Mouse (Mus musculus) limb, embryonic 13.5 days (tissue): ENCODE measurements around the gene Ino80b. TPM values are rescaled to one million over a fixed set of nuclear protein-coding genes. Genes with fewer than 3 reads are reported as not detected.
A peak's percentile ranks its signal among the peaks of the same experiment; 100 is the strongest.

Experiments used
- ATAC-seq: fragments of 200-750 bp; cut with Nextera tagmentation; 2 replicates; pipeline ENCODE4 v1.8.0; 2017; ENCODE audit warnings: low read depth, moderate number of reproducible peaks, moderate TSS enrichment; ENCODE audit not compliant: low FRiP score
- H3K27ac ChIP-seq: fragments of 300-500 bp; sonication (generic); 2 replicates; pipeline ENCODE4 v1.5.1; 2015; ENCODE audit warnings: inconsistent platforms, mild to moderate bottlenecking, moderate library complexity
- H3K27me3 ChIP-seq: fragments of 300-500 bp; sonication (generic); 2 replicates; pipeline ENCODE4 v1.6.1; 2015; ENCODE audit warnings: mild to moderate bottlenecking, inconsistent platforms
- H3K36me3 ChIP-seq: fragments of 300-500 bp; sonication (generic); 2 replicates; pipeline ENCODE4 v1.6.1; 2015; ENCODE audit warnings: inconsistent platforms, mild to moderate bottlenecking, moderate library complexity
- H3K4me1 ChIP-seq: fragments of 300-500 bp; sonication (generic); 2 replicates; pipeline ENCODE4 v1.6.1; 2015; ENCODE audit warnings: inconsistent platforms
- H3K4me2 ChIP-seq: fragments of 300-500 bp; sonication (generic); replicated peaks from 2 replicates; pipeline ENCODE4 v1.6.1; 2015; ENCODE audit warnings: inconsistent platforms, mild to moderate bottlenecking, moderate library complexity
- H3K4me3 ChIP-seq: fragments of 300-500 bp; sonication (generic); 2 replicates; pipeline ENCODE4 v1.5.1; 2015; ENCODE audit warnings: moderate library complexity, mild to moderate bottlenecking, inconsistent platforms
- H3K9ac ChIP-seq: fragments of 300-500 bp; sonication (generic); 2 replicates; pipeline ENCODE4 v1.6.1; 2015; ENCODE audit warnings: mild to moderate bottlenecking, inconsistent platforms
- H3K9me3 ChIP-seq: fragments of 300-500 bp; sonication (generic); 2 replicates; pipeline ENCODE4 v1.6.1; 2016; ENCODE audit warnings: inconsistent platforms
- WGBS: fragments of 180-500 bp; shearing (Covaris S2); methylation state at CpG from one replicate; pipeline ENCODE4 v1.1.7; 2015; 5-methylcytosine and 5-hydroxymethylcytosine counted together
- polyA plus RNA-seq: library from polyadenylated mRNA; unstranded; fragments of >200 nt; fragmentation: Nextera tagmentation; extraction: Ambion mirVana; gene quantifications from 2 replicates; pipeline ENCODE4 v1.2.1, GENCODE M21; 2015

Ino80b gene
- polyA plus RNA-seq, 1 experiment from 2014 or later: 12.4 TPM

DNA sequence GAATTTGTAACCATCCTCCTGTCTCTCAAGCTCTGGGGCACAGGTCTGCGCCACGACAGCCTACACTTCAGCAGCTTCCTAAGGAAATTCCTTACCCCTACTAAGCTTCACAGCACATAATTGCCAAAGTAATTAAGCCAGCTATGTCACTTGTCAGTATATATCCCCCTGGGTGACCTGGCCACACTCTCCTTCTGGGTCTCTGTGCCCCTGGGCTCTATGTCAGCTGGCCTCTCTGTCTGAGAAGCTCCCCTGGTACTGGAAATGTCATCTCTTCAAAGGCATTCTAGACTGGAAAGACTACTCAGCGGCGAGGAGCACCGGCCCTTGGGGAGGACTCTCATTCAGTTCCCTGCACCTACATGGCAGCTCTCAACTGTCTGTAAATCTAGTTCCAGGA, 2.3 kb downstream of the Ino80b start:
- Histone ChIP-seq H3K9ac (peak overlapping the region; percentile 95), H3K27ac (0 out of 2 replicates have a peak overlapping the region, but pooled peaks have one; percentile 99), H3K36me3 (peaks cover 19% of the 10 kb centered on the region), H3K4me1 (peaks cover 40% of the 10 kb centered on the region), H3K27me3 (no peaks in the 10 kb centered on the region), H3K9me3 (no peaks in the 10 kb centered on the region), H3K4me2 (peak overlapping the region; percentile 94), H3K4me3 (peak overlapping the region; percentile 77)
- ATAC-seq: no peak
- WGBS: 84% methylated on average over 5 of the region's 5 CpGs

DNA sequence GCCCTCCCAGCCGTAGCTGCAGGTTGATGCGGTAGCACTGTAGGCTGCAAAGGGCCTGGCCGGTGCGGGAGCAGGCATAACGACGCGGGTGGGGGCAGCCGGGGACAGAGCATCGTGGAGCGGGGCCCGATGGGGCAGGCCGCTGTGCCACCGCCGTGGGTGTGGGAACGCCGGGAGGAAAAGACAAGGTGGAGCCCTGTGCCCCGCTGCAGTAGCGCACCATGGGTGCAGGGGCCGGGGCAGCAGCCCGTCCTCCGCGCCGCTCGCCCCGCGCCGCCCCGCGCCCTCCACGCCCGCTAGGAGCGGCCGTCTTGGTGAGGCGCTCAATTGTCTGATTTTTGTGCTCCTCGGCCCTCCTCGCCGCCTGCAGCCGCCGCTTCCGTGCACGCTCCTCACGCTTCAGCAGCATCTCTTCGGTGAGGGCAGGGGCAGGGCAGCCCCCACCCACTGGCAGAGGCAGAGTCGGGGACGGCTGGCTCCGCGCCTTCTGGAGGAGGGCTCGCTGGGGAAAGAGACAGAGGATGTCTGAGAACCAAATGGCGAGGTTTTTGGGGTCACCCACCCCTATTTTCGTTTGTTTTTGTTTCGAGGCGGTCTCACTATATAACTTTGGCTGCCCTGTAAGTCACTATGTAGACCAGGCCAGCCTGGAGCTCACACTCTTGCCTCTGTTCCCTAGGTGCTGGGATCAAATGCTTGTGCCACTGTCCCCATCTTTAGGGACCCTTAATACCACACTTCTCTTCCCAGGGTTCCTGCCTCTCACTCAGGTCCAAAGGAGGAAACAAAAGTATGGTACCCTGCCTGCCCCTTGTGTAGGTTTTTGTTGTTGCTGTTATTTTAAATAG, 3.1 kb downstream of the Ino80b start:
- Histone ChIP-seq H3K27ac (peak overlapping the region; percentile 99), H3K36me3 (peaks cover 28% of the 10 kb centered on the region), H3K27me3 (no peaks in the 10 kb centered on the region), H3K4me1 (peaks cover 42% of the 10 kb centered on the region), H3K9ac (peak overlapping the region; percentile 95), H3K4me3 (peak overlapping the region; percentile 77), H3K9me3 (no peaks in the 10 kb centered on the region), H3K4me2 (peak overlapping the region; percentile 94)
- peak; percentile 0; the same call in 1 of the 2 replicates for ATAC-seq
- WGBS: under 1% methylated on average over 51 of the region's 52 CpGs

DNA sequence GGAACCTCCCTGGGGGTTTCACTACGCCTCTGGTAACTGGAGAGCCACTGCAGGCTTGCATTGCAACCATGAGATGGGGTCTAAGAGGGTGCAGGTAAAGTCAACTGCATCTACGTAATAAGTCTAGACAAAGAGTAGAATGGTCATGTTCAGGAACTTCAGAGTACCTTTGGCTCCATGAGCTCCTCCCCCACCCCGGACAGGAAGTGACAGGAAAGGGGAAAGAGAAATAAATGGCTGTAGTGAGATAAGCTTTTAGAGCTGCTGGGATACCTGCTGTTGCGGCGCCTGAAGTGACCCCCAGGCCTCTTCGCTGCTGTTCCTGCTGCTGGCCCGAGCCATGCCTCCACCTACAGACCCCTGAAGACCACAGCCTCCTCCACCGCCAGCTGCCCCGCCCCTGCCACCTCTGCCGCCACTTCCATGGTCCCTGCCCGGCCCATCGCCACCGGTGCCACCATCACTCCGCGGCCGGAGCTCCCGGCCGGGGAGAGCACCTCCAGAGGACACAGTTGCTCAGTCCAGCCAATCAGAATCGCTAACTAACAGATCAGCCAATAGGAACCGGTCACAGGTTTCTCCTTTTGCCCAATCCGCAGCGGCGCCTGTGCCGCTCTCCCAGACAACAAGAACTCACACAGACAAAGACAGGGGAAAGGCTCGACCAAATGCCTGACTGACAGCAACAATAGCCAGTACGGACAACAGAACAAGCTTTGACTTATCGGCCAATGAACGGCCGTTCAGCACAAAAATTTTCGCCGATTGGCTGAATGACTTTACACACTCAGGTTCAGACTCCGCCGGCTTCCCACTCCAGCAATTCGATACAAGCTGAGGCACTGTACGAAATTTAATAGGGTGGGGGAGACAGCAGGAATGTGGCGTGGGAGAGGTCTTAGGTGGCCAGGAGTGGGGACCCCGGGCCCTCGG, 4.0 kb downstream of the Ino80b start, which contains the start of gene Wbp1:
TSS of gene Wbp1 (minus strand) at position 630 of the 933 bp plus-strand sequence.
- Histone ChIP-seq H3K4me3 (peak within 1 kb of the TSS; percentile 77), H3K9me3 (no peaks in the 10 kb centered on the region), H3K36me3 (peaks cover 33% of the 10 kb centered on the region), H3K27me3 (no peaks in the 10 kb centered on the region), H3K9ac (peak within 1 kb of the TSS; percentile 95), H3K4me1 (peaks cover 51% of the 10 kb centered on the region), H3K4me2 (peak within 1 kb of the TSS; percentile 94), H3K27ac (peak within 1 kb of the TSS; percentile 99)
- under 1% methylated on average over 38 of the region's 38 CpGs for WGBS
- peak; percentile 95 for ATAC-seq

DNA sequence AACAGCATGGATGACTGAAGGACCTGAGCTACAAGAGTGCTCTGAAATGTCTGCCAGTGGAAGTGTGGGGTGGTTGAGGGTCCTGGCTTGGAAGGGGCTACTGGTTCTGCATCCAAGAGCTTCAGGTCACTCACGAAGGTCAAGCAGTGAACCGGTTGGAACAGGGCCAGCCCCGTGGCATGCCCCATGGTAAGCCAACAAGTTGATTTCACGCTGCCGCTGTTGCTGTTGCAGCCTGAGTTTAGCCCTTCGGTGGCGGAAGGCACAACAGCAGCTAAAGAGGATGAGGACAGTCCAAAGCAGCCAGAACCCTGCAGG, 5.5 kb downstream of the Ino80b start:
- Histone ChIP-seq H3K4me3 (peak overlapping the region; percentile 77), H3K27ac (0 out of 2 replicates have a peak overlapping the region, but pooled peaks have one; percentile 92), H3K4me2 (peak overlapping the region; percentile 91), H3K36me3 (peaks cover 33% of the 10 kb centered on the region), H3K27me3 (no peaks in the 10 kb centered on the region), H3K4me1 (peaks cover 57% of the 10 kb centered on the region), H3K9me3 (no peaks in the 10 kb centered on the region), H3K9ac (peak overlapping the region; percentile 95)
- WGBS: 82% methylated on average over 7 of the region's 7 CpGs
- no peak for ATAC-seq

DNA sequence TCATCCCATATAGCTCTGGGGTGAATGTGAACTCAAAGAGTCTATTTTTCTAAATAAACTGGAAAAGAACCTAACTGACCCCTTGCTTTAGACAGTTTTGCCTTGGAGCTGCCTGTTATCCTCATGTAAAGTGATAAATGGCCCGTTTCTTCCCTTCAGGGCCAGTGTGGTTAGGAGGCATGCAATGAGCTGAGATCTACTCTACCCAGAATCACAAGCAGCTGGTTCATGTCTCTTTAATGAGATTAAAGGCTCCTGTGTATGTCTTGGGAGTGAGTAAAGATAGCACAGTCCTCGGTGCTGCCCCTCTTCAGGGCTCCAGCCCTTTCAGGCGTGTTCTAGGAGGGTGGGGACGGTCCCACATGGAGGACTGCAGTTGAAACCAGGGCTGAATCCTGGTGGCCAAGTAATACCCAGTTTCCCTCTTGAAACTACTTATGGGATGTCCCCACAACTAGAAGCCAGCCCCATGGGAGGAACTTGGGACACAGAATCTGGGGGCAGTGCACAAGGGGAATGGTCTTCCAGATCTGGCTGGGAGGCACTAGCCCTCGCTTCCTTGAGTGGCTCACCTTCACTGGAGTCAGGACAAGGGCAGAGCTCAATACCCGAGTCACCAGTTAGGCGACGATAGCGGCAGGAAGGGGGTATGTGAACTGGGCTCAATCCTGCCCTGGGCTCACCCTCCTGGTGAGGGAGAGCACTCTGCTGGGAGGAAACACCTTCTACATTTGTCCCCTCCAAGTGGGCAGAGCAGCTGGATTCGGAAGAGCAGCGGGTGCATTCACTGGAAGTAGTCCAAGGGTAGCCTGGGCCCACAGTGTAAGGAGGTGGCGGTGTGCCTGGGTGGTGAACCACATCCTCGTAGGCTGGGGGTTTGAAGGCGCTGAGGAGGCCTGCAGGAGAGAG, 6.2 kb downstream of the Ino80b start:
- WGBS: 87% methylated on average over 14 of the region's 14 CpGs
- Histone ChIP-seq H3K4me1 (peaks cover 56% of the 10 kb centered on the region), H3K9ac (peak overlapping the region; percentile 95), H3K4me2 (peak overlapping the region; percentile 91), H3K36me3 (peaks cover 33% of the 10 kb centered on the region), H3K27ac (no peak overlapping the region; the same call in 1 of the 2 replicates), H3K9me3 (no peaks in the 10 kb centered on the region), H3K27me3 (no peaks in the 10 kb centered on the region), H3K4me3 (peak overlapping the region; percentile 77; the same call in 1 of the 2 replicates)
- no peak for ATAC-seq

DNA sequence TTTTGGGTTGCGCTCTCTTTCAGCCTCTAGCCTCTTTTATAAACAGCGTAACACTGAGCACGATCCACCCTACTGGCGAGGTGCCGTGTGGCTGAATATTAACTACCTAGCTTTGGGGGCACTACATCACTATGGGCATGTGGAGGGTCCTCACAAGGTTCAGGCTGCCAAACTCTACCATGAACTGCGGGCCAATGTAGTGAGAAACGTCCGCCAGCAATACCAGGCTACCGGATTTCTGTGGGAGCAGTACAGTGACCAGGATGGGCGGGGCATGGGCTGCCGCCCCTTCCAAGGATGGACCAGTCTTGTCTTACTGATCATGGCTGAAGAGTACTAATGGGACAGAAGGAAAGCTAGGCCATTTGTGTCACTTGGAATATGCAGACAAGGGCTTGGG, 6.9 kb downstream of the Ino80b start:
- 81% methylated on average over 11 of the region's 11 CpGs for WGBS
- no peaks in the 10 kb centered on the region for H3K27me3 ChIP-seq
- no peak for ATAC-seq
- 0 out of 2 replicates have a peak overlapping the region, but pooled peaks have one; percentile 3 for H3K4me2 ChIP-seq
- H3K9ac ChIP-seq: no peak overlapping the region
- no peak overlapping the region; the same call in 1 of the 2 replicates for H3K27ac ChIP-seq
- peaks cover 33% of the 10 kb centered on the region for H3K36me3 ChIP-seq
- no peak overlapping the region for H3K4me3 ChIP-seq
- peaks cover 50% of the 10 kb centered on the region for H3K4me1 ChIP-seq
- H3K9me3 ChIP-seq: no peaks in the 10 kb centered on the region

DNA sequence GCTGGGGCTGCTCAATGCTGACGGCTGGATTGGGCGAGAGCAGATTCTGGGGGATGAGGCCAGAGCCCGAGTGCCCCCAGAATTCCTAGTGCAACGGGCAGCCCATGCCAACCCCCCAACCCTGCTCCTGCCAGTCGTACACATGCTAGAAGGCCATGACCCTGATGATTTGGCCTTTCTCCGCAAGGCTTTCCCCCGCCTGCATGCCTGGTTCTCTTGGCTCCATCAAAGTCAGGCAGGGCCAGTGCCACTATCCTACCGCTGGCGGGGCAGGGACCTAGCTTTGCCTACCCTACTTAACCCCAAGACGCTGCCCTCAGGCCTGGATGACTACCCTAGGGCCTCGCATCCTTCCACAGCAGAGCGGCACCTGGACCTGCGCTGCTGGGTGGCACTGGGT, 7.6 kb downstream of the Ino80b start:
- H3K9me3 ChIP-seq: no peaks in the 10 kb centered on the region
- ATAC-seq: no peak
- H3K27me3 ChIP-seq: no peaks in the 10 kb centered on the region
- WGBS: 92% methylated on average over 13 of the region's 13 CpGs
- H3K36me3 ChIP-seq: peaks cover 33% of the 10 kb centered on the region
- 0 out of 2 replicates have a peak overlapping the region, but pooled peaks have one; percentile 3 for H3K4me2 ChIP-seq
- H3K4me1 ChIP-seq: peaks cover 43% of the 10 kb centered on the region
- H3K27ac ChIP-seq: no peak overlapping the region
- H3K9ac ChIP-seq: no peak overlapping the region
- H3K4me3 ChIP-seq: 0 out of 2 replicates have a peak overlapping the region, but pooled peaks have one; percentile 5

DNA sequence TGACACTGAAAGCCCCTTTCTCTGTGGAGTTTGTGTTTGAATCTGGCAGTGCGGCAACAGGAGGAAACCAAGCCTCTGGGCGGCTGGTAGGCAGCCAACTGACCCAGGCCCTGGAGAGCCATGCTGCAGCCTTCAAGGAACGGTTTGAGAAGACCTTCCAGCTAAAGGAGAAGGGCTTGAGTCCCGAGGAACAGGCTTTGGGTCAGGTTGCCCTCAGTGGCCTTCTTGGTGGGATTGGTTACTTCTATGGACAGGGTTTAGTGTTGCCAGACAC, 8.1 kb downstream of the Ino80b start:
- no peak for ATAC-seq
- Histone ChIP-seq H3K9me3 (no peaks in the 10 kb centered on the region), H3K4me3 (no peak overlapping the region; the same call in 1 of the 2 replicates), H3K9ac (peak overlapping the region; percentile 92), H3K27me3 (no peaks in the 10 kb centered on the region), H3K36me3 (peaks cover 33% of the 10 kb centered on the region), H3K27ac (no peak overlapping the region), H3K4me2 (peak overlapping the region; percentile 93), H3K4me1 (peaks cover 38% of the 10 kb centered on the region)
- whole genome bisulfite sequencing: 82% methylated on average over 4 of the region's 4 CpGs

DNA sequence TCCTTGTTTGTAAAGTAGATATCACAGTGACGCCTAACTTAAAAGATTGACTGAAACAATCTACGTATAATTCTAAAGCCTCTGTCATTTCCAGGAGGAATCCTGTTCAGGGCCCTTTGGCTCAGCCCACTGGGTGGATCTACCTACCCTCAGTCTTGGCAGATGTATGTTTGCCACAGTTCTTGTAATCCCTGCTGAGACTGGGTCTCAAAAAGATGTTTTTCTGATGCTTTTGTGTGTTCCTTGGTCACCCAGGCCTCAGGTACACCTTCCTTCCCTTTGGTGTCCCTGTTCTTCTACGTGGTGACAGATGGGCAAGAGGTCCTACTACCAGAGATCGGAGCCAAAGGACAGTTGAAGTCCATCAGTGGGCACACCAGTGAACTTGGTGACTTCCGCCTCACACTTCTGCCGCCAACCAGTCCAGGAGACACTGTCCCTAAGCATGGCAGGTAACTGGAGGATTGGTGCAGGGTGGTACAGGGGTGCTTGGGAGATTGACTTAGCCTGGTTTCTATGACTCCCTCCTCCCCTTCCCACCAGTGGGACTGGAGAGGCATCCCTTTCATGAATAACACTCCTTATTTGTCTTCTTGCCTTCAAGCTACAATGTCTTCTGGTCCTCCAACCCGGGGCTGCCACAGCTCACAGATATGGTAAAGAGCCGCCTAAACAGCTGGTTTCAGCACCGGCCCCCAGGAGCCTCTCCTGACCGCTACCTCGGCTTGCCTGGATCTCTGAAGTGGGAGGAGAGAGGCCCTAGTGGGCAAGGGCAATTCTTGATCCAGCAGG, 8.7 kb downstream of the Ino80b start:
- H3K9me3 ChIP-seq: no peaks in the 10 kb centered on the region
- peaks cover 34% of the 10 kb centered on the region for H3K36me3 ChIP-seq
- ATAC-seq: no peak
- 0 out of 2 replicates have a peak overlapping the region, but pooled peaks have one; percentile 74 for H3K27ac ChIP-seq
- peak overlapping the region; percentile 93 for H3K4me2 ChIP-seq
- H3K27me3 ChIP-seq: no peaks in the 10 kb centered on the region
- H3K9ac ChIP-seq: peak overlapping the region; percentile 92
- 81% methylated on average over 11 of the region's 11 CpGs for WGBS
- peak overlapping the region; percentile 90 for H3K4me3 ChIP-seq
- H3K4me1 ChIP-seq: peaks cover 37% of the 10 kb centered on the region

DNA sequence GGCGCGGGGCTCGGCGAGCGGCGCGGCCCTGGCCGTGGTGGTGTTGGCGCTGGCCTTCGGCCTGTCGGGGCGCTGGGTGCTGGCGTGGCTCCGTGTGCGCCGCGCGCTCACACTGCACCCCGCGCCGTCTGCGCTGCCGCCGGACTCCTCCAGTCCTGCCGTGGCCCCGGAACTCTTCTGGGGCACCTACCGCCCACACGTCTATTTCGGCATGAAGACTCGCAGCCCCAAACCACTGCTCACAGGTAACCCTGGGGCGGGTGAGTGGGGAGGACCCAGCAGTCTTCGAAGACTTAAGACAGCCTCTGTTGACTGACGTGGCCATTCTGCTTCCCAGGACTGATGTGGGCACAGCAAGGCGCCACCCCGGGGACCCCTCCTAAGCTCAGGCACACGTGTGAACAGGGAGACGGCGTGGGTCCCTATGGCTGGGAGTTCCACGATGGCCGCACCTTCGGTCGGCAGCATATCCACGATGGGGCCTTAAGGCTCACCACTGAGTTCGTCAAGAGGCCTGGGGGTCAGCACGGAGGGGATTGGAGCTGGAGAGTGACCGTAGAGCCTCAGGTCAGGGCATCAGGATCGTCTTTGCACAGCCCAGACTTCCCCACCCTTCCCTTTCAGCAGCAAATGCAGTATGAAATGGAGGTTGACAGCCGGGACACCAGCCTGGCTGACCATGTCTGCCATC, 9.4 kb downstream of the Ino80b start:
- ATAC-seq: peak; percentile 55
- H3K27me3 ChIP-seq: no peaks in the 10 kb centered on the region
- H3K36me3 ChIP-seq: peaks cover 40% of the 10 kb centered on the region
- peak overlapping the region; percentile 93 for H3K4me2 ChIP-seq
- peaks cover 37% of the 10 kb centered on the region for H3K4me1 ChIP-seq
- peak overlapping the region; percentile 92 for H3K9ac ChIP-seq
- WGBS: 2% methylated on average over 32 of the region's 48 CpGs
- peak overlapping the region; percentile 74 for H3K27ac ChIP-seq
- H3K4me3 ChIP-seq: peak overlapping the region; percentile 90
- H3K9me3 ChIP-seq: no peaks in the 10 kb centered on the region
